Mouse (Mus musculus) hindbrain, embryonic 15.5 days (tissue): Measurements from ENCODE around the gene Hoxb3. TPM values are rescaled to one million over a fixed set of nuclear protein-coding genes. Genes with fewer than 3 reads are reported as not detected.

Experiments
- ATAC-seq: fragments of 200-750 bp; cut with Nextera tagmentation; 2 replicates; pipeline ENCODE4 v1.8.0; 2017; ENCODE audit warnings: low read depth, moderate number of reproducible peaks, moderate TSS enrichment; ENCODE audit not compliant: low FRiP score
- H3K27ac ChIP-seq: fragments of 300-500 bp; sonication (generic); replicated peaks from 2 replicates; pipeline ENCODE4 v1.5.1; 2015; ENCODE audit warnings: mild to moderate bottlenecking, inconsistent platforms
- H3K27me3 ChIP-seq: fragments of 300-500 bp; sonication (generic); 2 replicates; pipeline ENCODE4 v1.6.1; 2015; ENCODE audit warnings: control low read depth, inconsistent platforms
- H3K36me3 ChIP-seq: fragments of 300-500 bp; sonication (generic); 2 replicates; pipeline ENCODE4 v1.6.1; 2015; ENCODE audit warnings: control low read depth, inconsistent platforms
- H3K4me1 ChIP-seq: fragments of 300-500 bp; sonication (generic); replicated peaks from 2 replicates; pipeline ENCODE4 v1.6.1; 2015; ENCODE audit warnings: control low read depth, inconsistent platforms
- H3K4me2 ChIP-seq: fragments of 300-500 bp; sonication (generic); 2 replicates; pipeline ENCODE4 v1.6.1; 2015; ENCODE audit warnings: moderate library complexity, mild to moderate bottlenecking, inconsistent platforms
- H3K4me3 ChIP-seq: fragments of 300-500 bp; sonication (generic); 2 replicates; pipeline ENCODE4 v1.5.1; 2015; ENCODE audit warnings: mild to moderate bottlenecking, inconsistent platforms
- H3K9ac ChIP-seq: fragments of 300-500 bp; sonication (generic); 2 replicates; pipeline ENCODE4 v1.6.1; 2015; ENCODE audit warnings: inconsistent platforms
- H3K9me3 ChIP-seq: fragments of 300-500 bp; sonication (generic); 2 replicates; pipeline ENCODE4 v1.6.1; 2016; ENCODE audit warnings: control low read depth, inconsistent platforms
- WGBS: fragments of 180-500 bp; shearing (Covaris S2); methylation state at CpG from one replicate; pipeline ENCODE4 v1.1.7; 2015; 5-methylcytosine and 5-hydroxymethylcytosine counted together
- polyA plus RNA-seq: library from polyadenylated mRNA; unstranded; fragments of >200 nt; fragmentation: Nextera tagmentation; extraction: Ambion mirVana; gene quantifications from 2 replicates; pipeline ENCODE4 v1.2.1, GENCODE M21; 2015

Hoxb3 gene
- polyA plus RNA-seq, 1 experiment from 2014 or later = 12.8 TPM

DNA sequence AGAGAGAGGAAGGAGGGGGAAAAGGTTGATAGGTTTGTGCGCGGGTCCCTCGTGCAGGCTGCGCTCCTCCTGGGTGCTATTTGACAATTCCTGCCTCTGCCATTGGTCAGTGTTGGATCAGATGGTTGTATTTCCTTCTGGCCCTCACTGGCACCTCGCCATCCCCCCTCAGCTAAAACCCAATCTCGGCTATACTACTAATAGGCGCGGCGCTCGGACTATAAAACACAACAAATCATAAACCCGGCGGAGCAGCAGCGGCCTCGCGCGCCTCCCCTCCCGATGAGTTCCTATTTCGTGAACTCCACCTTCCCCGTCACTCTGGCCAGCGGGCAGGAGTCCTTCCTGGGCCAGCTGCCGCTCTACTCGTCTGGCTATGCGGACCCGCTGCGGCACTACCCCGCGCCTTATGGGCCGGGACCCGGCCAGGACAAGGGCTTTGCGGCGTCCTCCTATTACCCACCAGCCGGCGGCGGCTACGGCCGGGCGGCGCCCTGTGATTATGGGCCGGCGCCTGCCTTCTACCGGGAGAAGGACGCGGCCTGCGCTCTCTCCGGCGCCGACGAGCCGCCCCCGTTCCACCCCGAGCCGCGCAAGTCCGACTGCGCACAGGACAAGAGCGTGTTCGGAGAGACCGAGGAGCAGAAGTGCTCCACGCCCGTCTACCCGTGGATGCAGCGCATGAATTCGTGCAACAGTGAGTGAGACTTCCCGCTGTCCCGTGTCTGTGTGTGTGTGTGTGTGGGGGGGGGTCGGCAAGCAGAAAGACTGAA, 24.0 kb upstream of the Hoxb3 start:
- Histone ChIP-seq H3K4me1 (0 out of 2 replicates have a peak, but pooled peaks cover 2% of the 10 kb centered on the region), H3K4me3 (peak overlapping the region; percentile 47), H3K36me3 (no peaks in the 10 kb centered on the region), H3K4me2 (peak overlapping the region; percentile 59), H3K9ac (peak overlapping the region; percentile 44), H3K27ac (peak overlapping the region; percentile 73), H3K27me3 (peaks cover 67% of the 10 kb centered on the region), H3K9me3 (no peaks in the 10 kb centered on the region)
- peak; percentile 24; the same call in 1 of the 2 replicates for ATAC-seq
- WGBS = under 1% methylated on average over 66 of the region's 66 CpGs

GRCm38 (mm10) chr11:96299781-96300180, 23.3 kb upstream of the Hoxb3 start:
- 0 out of 2 replicates have a peak, but pooled peaks cover 2% of the 10 kb centered on the region for H3K4me1 ChIP-seq
- peak overlapping the region; percentile 73 for H3K27ac ChIP-seq
- 1% methylated on average over 9 of the region's 9 CpGs for WGBS
- peak overlapping the region; percentile 59 for H3K4me2 ChIP-seq
- H3K9me3 ChIP-seq = no peaks in the 10 kb centered on the region
- H3K36me3 ChIP-seq = no peaks in the 10 kb centered on the region
- H3K27me3 ChIP-seq = peaks cover 64% of the 10 kb centered on the region
- H3K4me3 ChIP-seq = peak overlapping the region; percentile 47
- ATAC-seq = no peak
- peak overlapping the region; percentile 44 for H3K9ac ChIP-seq

DNA sequence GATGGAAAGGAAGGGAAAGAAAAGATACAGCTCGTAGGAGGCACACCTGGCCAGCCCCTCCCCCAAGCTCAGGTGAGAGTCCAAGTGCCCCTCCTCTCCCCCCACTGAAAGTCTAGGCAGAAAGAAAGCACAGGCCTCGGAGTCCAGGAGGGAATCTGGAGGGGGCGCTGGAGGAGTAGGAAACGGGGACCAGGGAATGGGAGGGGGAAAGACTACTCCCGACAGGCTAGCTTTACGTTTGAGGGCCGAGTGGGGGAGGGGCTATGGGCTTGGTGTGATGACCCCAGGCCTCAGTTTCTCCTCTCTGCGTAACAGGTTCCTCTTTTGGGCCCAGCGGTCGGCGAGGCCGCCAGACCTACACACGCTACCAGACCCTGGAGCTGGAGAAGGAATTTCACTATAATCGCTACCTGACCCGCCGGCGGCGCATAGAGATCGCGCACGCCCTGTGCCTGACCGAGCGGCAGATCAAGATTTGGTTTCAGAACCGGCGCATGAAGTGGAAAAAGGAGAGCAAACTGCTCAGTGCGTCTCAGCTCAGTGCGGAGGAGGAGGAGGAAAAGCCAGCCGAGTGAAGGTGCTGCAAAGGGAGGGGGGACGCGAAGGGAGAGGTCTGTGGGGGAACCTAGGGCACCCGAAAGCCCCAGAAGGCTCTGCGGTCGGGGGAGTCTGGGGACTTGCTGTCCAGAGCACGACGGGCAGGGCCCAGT, 22.6 kb upstream of the Hoxb3 start:
- Histone ChIP-seq H3K4me1 (0 out of 2 replicates have a peak, but pooled peaks cover 2% of the 10 kb centered on the region), H3K4me3 (peak overlapping the region; percentile 47)
- 2% methylated on average over 34 of the region's 35 CpGs for WGBS

GRCm38 (mm10) chr11:96301064-96301431, 22.1 kb upstream of the Hoxb3 start:
- H3K27ac ChIP-seq = peak overlapping the region; percentile 73
- H3K9ac ChIP-seq = peak overlapping the region; percentile 44
- H3K9me3 ChIP-seq = no peaks in the 10 kb centered on the region
- 0 out of 2 replicates have a peak, but pooled peaks cover 2% of the 10 kb centered on the region for H3K4me1 ChIP-seq
- peaks cover 62% of the 10 kb centered on the region for H3K27me3 ChIP-seq
- WGBS = 3% methylated on average over 9 of the region's 10 CpGs
- ATAC-seq = no peak
- peak overlapping the region; percentile 47 for H3K4me3 ChIP-seq
- peak overlapping the region; percentile 59 for H3K4me2 ChIP-seq
- no peaks in the 10 kb centered on the region for H3K36me3 ChIP-seq

More for the DNA sequence above, 22.6 kb upstream of the Hoxb3 start:
- Histone ChIP-seq H3K4me2 (peak overlapping the region; percentile 59), H3K9me3 (no peaks in the 10 kb centered on the region), H3K36me3 (no peaks in the 10 kb centered on the region), H3K9ac (peak overlapping the region; percentile 44), H3K27me3 (peaks cover 62% of the 10 kb centered on the region), H3K27ac (peak overlapping the region; percentile 73)
- ATAC-seq = no peak

DNA sequence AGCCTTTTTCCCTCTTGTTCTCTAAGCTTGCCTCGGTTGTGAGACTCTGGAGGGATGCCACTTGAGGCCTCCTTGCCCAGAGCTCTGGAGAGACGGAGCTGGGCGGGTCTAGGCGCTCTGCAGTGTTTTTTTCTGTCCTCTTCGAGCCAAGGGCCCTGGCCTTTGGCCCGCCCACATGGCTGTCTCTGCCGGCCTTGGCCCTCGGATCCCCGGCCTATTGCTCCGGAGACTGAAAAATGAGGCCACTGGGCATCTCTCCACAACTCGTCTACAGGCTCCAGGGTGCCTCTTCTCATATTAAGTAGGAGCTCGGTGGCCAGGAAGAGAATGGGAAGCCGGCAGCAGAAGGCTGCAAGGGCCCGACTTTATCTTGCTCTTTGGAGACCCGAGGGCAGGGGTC, 21.3 kb upstream of the Hoxb3 start:
- H3K36me3 ChIP-seq = no peaks in the 10 kb centered on the region
- peak overlapping the region; percentile 47 for H3K4me3 ChIP-seq
- 4% methylated on average over 15 of the region's 15 CpGs for WGBS
- no peaks in the 10 kb centered on the region for H3K9me3 ChIP-seq
- peak overlapping the region; percentile 59 for H3K4me2 ChIP-seq
- H3K27me3 ChIP-seq = peaks cover 62% of the 10 kb centered on the region
- H3K27ac ChIP-seq = peak overlapping the region; percentile 96
- 0 out of 2 replicates have a peak, but pooled peaks cover 2% of the 10 kb centered on the region for H3K4me1 ChIP-seq
- peak overlapping the region; percentile 18; the same call in 1 of the 2 replicates for H3K9ac ChIP-seq
- 0 out of 2 replicates have a peak, but pooled peaks have one; percentile 17 for ATAC-seq

DNA sequence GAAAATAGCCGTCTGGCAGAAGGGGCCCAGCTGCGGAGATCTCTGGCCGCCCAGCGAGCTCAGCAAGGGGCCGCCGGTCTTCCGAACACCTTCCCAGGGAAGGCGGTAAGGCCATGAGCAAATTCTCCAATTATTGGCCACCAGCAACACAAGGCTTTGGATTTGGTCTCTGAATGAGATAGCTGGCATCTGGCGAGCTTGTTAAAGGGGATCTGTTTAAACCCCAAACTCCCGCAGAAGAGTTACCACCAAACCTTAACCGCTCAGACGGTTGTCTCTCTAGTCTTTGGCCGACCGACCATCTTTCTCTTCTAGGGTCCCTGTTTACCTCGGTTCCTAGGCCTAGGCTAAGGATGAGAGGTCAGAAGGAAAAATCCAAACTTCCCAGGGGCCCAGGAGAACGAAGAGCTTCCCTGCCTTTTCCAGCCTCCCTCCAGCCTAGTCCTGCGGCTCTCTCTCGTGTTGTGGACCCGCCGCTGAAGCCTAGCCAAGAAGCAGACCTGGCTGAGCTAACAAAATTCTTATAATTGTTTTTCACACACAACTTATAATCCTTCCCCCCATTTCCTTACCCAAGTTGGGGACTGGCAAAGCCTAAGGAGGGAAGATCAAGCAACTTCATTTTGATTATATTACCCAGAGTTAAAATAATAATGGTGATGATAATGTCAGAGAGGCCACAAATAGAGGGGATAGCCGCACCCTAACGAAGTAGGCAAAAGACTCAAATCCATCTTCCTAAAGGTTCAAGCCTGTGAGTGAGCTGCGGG, 20.6 kb upstream of the Hoxb3 start:
- Histone ChIP-seq H3K4me1 (0 out of 2 replicates have a peak, but pooled peaks cover 2% of the 10 kb centered on the region), H3K27ac (peak overlapping the region; percentile 96), H3K4me2 (peak overlapping the region; percentile 59), H3K36me3 (no peaks in the 10 kb centered on the region), H3K27me3 (peaks cover 62% of the 10 kb centered on the region), H3K4me3 (peak overlapping the region; percentile 47), H3K9me3 (no peaks in the 10 kb centered on the region), H3K9ac (peak overlapping the region; percentile 28)
- 5% methylated on average over 23 of the region's 23 CpGs for WGBS
- no peak for ATAC-seq

DNA sequence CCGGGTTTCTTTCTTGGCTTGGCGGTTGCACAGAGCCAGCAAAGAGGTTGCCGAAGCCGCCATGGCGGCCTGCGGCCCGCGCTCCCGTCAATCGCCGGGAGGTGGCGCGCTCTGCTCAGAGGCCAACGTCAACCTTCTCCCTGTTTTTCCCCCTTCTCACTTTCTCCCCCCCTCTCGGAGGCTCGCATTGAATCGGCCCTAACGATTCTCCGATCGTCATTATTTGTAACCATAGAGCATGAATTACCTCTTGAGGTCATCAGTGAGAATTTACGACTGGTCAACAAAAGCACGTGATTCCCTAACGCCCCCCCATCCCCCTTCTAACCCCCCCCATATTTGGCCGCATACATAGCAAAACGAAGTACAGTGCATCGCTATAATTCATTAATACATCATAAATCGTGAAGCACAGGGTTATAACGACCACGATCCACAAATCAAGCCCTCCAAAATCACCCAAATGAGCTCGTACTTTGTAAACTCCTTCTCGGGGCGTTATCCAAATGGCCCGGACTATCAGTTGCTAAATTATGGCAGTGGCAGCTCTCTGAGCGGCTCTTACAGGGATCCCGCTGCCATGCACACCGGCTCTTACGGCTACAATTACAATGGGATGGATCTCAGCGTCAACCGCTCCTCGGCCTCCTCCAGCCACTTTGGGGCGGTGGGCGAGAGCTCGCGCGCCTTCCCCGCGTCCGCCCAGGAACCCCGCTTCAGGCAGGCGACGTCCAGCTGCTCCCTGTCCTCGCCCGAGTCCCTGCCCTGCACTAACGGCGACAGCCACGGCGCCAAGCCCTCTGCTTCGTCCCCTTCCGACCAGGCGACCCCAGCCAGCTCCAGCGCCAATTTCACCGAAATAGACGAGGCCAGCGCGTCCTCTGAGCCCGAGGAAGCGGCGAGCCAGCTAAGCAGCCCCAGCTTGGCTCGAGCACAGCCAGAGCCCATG, 19.7 kb upstream of the Hoxb3 start, which contains the start of gene Hoxb5:
Hoxb5 (plus strand) TSS at position 186 of the 949 bp plus-strand sequence.
- ATAC-seq = peak; percentile 62
- Histone ChIP-seq H3K4me1 (0 out of 2 replicates have a peak, but pooled peaks cover 2% of the 10 kb centered on the region), H3K27ac (peak within 1 kb of the TSS; percentile 96), H3K9me3 (no peaks in the 10 kb centered on the region), H3K36me3 (no peaks in the 10 kb centered on the region), H3K27me3 (peaks cover 66% of the 10 kb centered on the region), H3K9ac (peak within 1 kb of the TSS; percentile 54), H3K4me3 (peak within 1 kb of the TSS; percentile 47), H3K4me2 (peak within 1 kb of the TSS; percentile 59)
- under 1% methylated on average over 69 of the region's 69 CpGs for WGBS

GRCm38 (mm10) chr11:96304381-96305195, 18.5 kb upstream of the Hoxb3 start:
- peak overlapping the region; percentile 54 for H3K9ac ChIP-seq
- H3K36me3 ChIP-seq = no peaks in the 10 kb centered on the region
- under 1% methylated on average over 38 of the region's 38 CpGs for WGBS
- H3K27ac ChIP-seq = peak overlapping the region; percentile 96
- H3K4me1 ChIP-seq = no peaks in the 10 kb centered on the region
- peaks cover 71% of the 10 kb centered on the region for H3K27me3 ChIP-seq
- ATAC-seq = no peak
- H3K4me2 ChIP-seq = peak overlapping the region; percentile 59
- no peaks in the 10 kb centered on the region for H3K9me3 ChIP-seq
- H3K4me3 ChIP-seq = peak overlapping the region; percentile 47

- ATAC-seq = no peak
- peak overlapping the region; percentile 47 for H3K4me3 ChIP-seq
- peak overlapping the region; percentile 96 for H3K27ac ChIP-seq
- no peaks in the 10 kb centered on the region for H3K36me3 ChIP-seq
- peaks cover 69% of the 10 kb centered on the region for H3K27me3 ChIP-seq
- WGBS = 25% methylated on average over 6 of the region's 6 CpGs
- H3K9ac ChIP-seq = peak overlapping the region; percentile 54
- peak overlapping the region; percentile 59 for H3K4me2 ChIP-seq
- no peaks in the 10 kb centered on the region for H3K9me3 ChIP-seq
- H3K4me1 ChIP-seq = no peaks in the 10 kb centered on the region
Observed at GRCm38 (mm10) chr11:96305505-96306182, 17.5 kb upstream of the Hoxb3 start.
